Mouse (Mus musculus) neural tube, embryonic 13.5 days (tissue): ENCODE results near the gene Cdk8. TPM values are rescaled to one million over a fixed set of nuclear protein-coding genes. Genes with fewer than 3 reads are reported as not detected.

Experiments used
- ATAC-seq: fragments of 200-750 bp; cut with Nextera tagmentation; 2 replicates; pipeline ENCODE4 v1.8.0; 2017; ENCODE audit warnings: low read depth, mild to moderate bottlenecking, moderate TSS enrichment, moderate library complexity
- H3K27ac ChIP-seq: fragments of 300-500 bp; sonication (generic); replicated peaks from 2 replicates; pipeline ENCODE4 v1.5.1; 2015; ENCODE audit warnings: moderate library complexity, mild to moderate bottlenecking, inconsistent platforms
- H3K27me3 ChIP-seq: fragments of 300-500 bp; sonication (generic); 2 replicates; pipeline ENCODE4 v1.6.1; 2015; ENCODE audit warnings: mild to moderate bottlenecking, inconsistent platforms
- H3K36me3 ChIP-seq: fragments of 300-500 bp; sonication (generic); 2 replicates; pipeline ENCODE4 v1.6.1; 2015; ENCODE audit warnings: mild to moderate bottlenecking, inconsistent platforms
- H3K4me1 ChIP-seq: fragments of 300-500 bp; sonication (generic); replicated peaks from 2 replicates; pipeline ENCODE4 v1.6.1; 2015; ENCODE audit warnings: inconsistent platforms
- H3K4me2 ChIP-seq: fragments of 300-500 bp; sonication (generic); 2 replicates; pipeline ENCODE4 v1.6.1; 2015; ENCODE audit warnings: inconsistent platforms, mild to moderate bottlenecking, moderate library complexity
- H3K4me3 ChIP-seq: fragments of 300-500 bp; sonication (generic); 2 replicates; pipeline ENCODE4 v1.5.1; 2015; ENCODE audit warnings: mild to moderate bottlenecking, inconsistent platforms
- H3K9ac ChIP-seq: fragments of 300-500 bp; sonication (generic); 2 replicates; pipeline ENCODE4 v1.6.1; 2015; ENCODE audit warnings: moderate library complexity, mild to moderate bottlenecking, inconsistent platforms
- H3K9me3 ChIP-seq: fragments of 300-500 bp; sonication (generic); 2 replicates; pipeline ENCODE4 v1.6.1; 2016; ENCODE audit warnings: inconsistent platforms
- WGBS: fragments of 180-500 bp; shearing (Covaris S2); methylation state at CpG from one replicate; pipeline ENCODE4 v1.1.7; 2015; 5-methylcytosine and 5-hydroxymethylcytosine counted together
- polyA plus RNA-seq: library from polyadenylated mRNA; unstranded; fragments of >200 nt; fragmentation: Nextera tagmentation; extraction: Ambion mirVana; gene quantifications from 2 replicates; pipeline ENCODE4 v1.2.1, GENCODE M21; 2015

Gene Cdk8
- polyA plus RNA-seq, 1 experiment from 2014 or later: 21.7 TPM

DNA sequence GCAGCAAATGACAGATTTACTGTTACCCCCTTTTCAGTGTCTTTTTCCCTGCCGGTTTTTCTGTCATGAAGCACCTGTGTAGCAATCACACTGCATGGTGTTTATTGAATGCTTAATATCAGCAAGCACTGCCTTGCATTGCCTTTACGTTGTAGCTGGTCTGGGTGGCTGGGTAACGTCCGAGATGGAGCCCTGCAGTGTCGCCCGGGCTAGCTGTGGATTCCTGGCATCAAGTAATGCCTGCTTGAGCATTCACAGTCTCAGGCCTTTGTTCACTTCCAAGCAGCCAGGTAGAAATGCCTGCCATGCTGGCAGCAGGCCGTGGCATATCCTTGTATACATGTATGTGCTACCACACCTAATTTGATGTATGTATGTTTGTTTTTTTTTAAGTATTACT, 36.7 kb downstream of the Cdk8 start:
- 92% methylated on average over 7 of the region's 7 CpGs for WGBS
- no peaks in the 10 kb centered on the region for H3K4me1 ChIP-seq
- H3K27ac ChIP-seq: no peak overlapping the region
- no peak overlapping the region for H3K4me2 ChIP-seq
- no peaks in the 10 kb centered on the region for H3K27me3 ChIP-seq
- no peaks in the 10 kb centered on the region for H3K9me3 ChIP-seq
- ATAC-seq: no peak
- H3K36me3 ChIP-seq: peaks cover 4% of the 10 kb centered on the region; the same call in 1 of the 2 replicates
- no peak overlapping the region for H3K9ac ChIP-seq
- no peak overlapping the region for H3K4me3 ChIP-seq

DNA sequence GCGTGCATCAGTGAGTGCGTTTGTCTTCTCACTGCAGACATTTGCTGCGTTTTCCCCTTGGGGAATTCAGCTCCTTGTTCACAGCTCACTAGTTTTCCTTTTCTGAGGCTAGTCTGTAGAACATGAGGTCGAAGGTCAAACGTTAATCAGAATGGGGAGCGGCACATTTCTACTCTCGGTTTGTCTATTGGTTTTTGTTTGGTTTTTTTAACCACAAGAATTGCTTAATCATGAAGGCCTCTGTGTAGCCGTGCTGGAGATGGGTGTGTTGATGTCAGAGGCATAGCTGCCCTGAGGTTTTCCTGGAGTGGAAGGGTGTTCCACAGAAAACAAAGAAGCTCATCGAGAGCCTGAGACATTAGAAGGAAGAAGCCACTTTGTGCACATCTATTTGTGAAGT, 39.6 kb downstream of the Cdk8 start:
- WGBS: 84% methylated on average over 9 of the region's 9 CpGs
- Histone ChIP-seq H3K4me1 (no peaks in the 10 kb centered on the region), H3K9me3 (no peaks in the 10 kb centered on the region), H3K36me3 (peaks cover 13% of the 10 kb centered on the region; the same call in 1 of the 2 replicates), H3K4me3 (no peak overlapping the region), H3K9ac (no peak overlapping the region), H3K4me2 (no peak overlapping the region), H3K27ac (no peak overlapping the region), H3K27me3 (no peaks in the 10 kb centered on the region)
- ATAC-seq: no peak

DNA sequence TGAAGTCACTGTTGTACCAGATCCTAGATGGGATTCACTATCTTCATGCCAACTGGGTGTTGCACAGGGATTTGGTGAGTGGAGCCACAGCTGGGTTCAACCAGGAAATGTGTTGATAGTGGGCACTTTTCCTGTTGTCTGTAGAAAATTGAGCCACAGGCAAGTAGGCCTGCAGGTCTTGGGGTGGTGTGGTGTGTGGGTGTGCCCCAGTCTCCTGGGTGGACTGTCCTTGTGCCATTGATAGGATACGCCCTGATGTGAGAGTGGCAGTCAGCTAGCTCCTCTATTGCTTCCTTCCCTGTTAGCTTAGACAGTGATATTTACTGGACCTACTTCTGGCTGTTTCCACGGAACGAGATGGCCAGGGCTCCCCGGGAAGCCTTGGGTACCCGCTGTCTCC, 40.6 kb downstream of the Cdk8 start:
- ATAC-seq: no peak
- H3K4me3 ChIP-seq: no peak overlapping the region
- H3K27me3 ChIP-seq: no peaks in the 10 kb centered on the region
- H3K4me1 ChIP-seq: no peaks in the 10 kb centered on the region
- peaks cover 13% of the 10 kb centered on the region; the same call in 1 of the 2 replicates for H3K36me3 ChIP-seq
- H3K9me3 ChIP-seq: no peaks in the 10 kb centered on the region
- H3K27ac ChIP-seq: 0 out of 2 replicates have a peak overlapping the region, but pooled peaks have one; percentile 1
- no peak overlapping the region for H3K4me2 ChIP-seq
- 83% methylated on average over 5 of the region's 5 CpGs for WGBS
- no peak overlapping the region for H3K9ac ChIP-seq

DNA sequence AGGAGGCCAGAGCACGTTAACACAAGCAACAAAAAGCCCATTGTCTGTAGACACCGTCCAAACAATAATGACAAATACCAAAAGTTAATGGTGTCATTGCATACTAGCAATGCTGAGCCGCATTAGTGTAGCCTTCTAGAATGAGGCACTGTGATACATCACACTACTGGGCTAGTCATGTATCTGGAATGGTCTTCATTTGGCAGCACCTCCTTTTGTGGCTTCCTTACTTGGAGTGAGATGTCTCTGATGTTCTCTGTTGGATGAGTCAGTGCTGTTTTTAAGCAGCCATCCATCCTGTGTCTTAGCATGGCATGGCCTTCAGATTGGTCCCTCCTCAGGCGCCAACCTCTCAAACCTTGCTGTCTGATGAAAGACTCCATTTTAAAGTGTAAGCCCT, 42.1 kb downstream of the Cdk8 start:
- ATAC-seq: no peak
- no peak overlapping the region for H3K27ac ChIP-seq
- no peak overlapping the region for H3K4me3 ChIP-seq
- 85% methylated on average over 4 of the region's 4 CpGs for WGBS
- H3K4me1 ChIP-seq: no peaks in the 10 kb centered on the region
- H3K9me3 ChIP-seq: no peaks in the 10 kb centered on the region
- H3K36me3 ChIP-seq: peaks cover 18% of the 10 kb centered on the region; the same call in 1 of the 2 replicates
- no peaks in the 10 kb centered on the region for H3K27me3 ChIP-seq
- no peak overlapping the region for H3K4me2 ChIP-seq
- H3K9ac ChIP-seq: no peak overlapping the region

DNA sequence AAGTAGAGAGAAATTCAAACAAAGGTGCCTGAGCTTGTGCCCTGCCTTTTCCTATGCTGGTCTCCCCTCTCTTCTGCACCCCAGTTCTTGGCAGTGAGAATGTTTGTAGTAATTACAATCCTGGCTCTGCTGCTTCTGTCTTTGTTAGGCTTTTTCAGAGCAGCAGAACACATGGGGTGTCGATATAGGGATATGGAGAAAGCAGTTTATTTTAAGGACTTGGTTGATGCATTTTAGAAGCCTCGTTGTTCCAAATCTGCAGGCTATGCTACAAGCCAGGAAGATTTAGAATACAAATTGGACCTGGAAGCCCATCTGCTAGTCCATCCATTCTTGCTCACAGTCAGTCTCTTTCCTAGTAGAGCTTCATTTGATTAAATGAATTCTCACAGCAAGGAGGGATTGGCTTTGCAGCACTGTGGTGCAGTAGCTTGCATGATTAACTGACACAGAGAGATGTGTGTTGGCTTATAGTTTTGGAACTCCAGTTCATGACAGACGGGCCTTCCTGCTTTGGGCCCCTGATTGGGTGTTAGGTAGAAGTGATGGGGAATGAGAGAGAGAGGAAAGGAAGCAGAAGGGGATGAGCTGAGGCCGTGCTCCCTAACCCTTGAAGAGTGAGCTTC, 43.5 kb downstream of the Cdk8 start:
- no peaks in the 10 kb centered on the region for H3K27me3 ChIP-seq
- peaks cover 21% of the 10 kb centered on the region; the same call in 1 of the 2 replicates for H3K36me3 ChIP-seq
- WGBS: 93% methylated on average over 4 of the region's 4 CpGs
- H3K27ac ChIP-seq: no peak overlapping the region
- ATAC-seq: no peak
- no peak overlapping the region for H3K4me2 ChIP-seq
- H3K9ac ChIP-seq: no peak overlapping the region
- no peaks in the 10 kb centered on the region for H3K4me1 ChIP-seq
- H3K9me3 ChIP-seq: no peaks in the 10 kb centered on the region
- no peak overlapping the region for H3K4me3 ChIP-seq

DNA sequence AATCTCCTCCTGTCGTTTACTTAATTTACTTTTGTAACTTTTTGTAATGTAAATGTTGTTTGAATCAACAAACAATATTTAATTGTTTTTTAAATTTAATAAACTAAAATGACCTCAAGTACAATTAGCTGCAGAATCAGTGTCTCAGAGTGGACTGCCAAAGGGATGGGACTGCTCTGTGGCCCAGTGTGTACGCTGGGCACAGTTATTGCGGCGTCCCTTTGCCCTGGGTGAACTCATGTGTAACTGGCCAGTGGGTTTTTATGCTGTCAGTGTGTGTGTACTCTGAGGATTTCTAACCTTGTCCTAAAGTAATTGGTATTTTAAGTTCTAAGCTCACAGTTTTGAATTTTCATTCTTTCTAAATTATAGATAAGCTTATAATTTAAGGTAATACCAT, 46.5 kb downstream of the Cdk8 start:
- Histone ChIP-seq H3K4me1 (peaks cover 14% of the 10 kb centered on the region), H3K4me2 (no peak overlapping the region), H3K36me3 (peaks cover 18% of the 10 kb centered on the region; the same call in 1 of the 2 replicates), H3K27ac (no peak overlapping the region), H3K27me3 (no peaks in the 10 kb centered on the region), H3K9me3 (no peaks in the 10 kb centered on the region), H3K9ac (no peak overlapping the region), H3K4me3 (no peak overlapping the region)
- 97% methylated on average over 4 of the region's 4 CpGs for WGBS
- ATAC-seq: no peak

DNA sequence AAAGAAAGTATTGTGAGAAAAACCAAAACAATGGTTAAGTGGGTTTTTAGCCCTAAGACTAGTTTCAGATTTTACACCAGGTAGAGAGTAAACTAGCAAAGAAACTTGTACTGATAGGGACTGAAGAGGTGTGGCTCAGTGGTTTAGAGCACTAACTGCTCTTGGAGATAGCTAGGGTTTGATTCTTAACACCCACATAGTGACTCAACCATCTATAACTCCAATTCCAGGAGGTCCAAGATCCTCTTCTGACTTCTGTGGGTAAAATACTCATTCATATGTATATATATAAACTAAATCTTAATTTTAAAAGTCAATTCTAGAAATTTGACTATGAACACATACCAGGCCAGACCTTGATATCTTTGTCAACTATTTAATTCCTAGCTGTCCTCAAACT, 49.0 kb downstream of the Cdk8 start:
- Histone ChIP-seq H3K9ac (no peak overlapping the region), H3K9me3 (no peaks in the 10 kb centered on the region), H3K4me2 (no peak overlapping the region), H3K36me3 (0 out of 2 replicates have a peak, but pooled peaks cover 17% of the 10 kb centered on the region), H3K4me3 (no peak overlapping the region), H3K4me1 (peaks cover 15% of the 10 kb centered on the region), H3K27ac (no peak overlapping the region), H3K27me3 (no peaks in the 10 kb centered on the region)
- no peak for ATAC-seq

DNA sequence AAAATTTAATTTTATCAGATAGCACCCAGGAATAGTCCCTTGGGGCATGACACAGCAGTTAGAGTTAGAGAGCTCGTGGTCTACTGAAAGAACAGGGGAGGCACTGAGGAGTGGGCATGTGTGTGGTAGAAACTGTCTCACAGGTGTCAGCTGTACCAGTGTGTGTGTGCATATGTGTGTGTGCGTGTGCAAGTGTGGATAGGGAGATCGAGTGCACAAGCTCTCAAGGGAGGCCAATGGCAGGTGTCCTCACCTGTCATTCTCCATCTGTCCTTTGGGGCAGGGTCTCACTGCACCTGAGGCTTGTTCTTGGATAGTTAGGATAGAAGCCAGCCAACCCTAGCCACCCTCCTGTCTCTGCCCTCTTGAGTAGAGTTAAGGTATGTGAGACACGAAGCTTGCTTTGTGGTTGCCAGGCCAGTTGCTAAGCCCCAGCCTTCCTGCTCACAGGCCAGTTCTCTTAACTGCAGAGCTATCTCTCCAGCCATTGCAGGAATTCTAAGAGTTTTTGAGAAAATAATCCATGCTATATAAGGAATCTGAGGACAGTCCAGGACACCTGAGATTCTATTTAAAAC, 50.3 kb downstream of the Cdk8 start:
- no peaks in the 10 kb centered on the region for H3K27me3 ChIP-seq
- H3K9ac ChIP-seq: no peak overlapping the region
- no peak for ATAC-seq
- 80% methylated on average over 4 of the region's 4 CpGs for WGBS
- H3K36me3 ChIP-seq: peaks cover 22% of the 10 kb centered on the region
- H3K27ac ChIP-seq: no peak overlapping the region
- peaks cover 15% of the 10 kb centered on the region for H3K4me1 ChIP-seq
- no peaks in the 10 kb centered on the region for H3K9me3 ChIP-seq
- H3K4me3 ChIP-seq: no peak overlapping the region
- no peak overlapping the region for H3K4me2 ChIP-seq

DNA sequence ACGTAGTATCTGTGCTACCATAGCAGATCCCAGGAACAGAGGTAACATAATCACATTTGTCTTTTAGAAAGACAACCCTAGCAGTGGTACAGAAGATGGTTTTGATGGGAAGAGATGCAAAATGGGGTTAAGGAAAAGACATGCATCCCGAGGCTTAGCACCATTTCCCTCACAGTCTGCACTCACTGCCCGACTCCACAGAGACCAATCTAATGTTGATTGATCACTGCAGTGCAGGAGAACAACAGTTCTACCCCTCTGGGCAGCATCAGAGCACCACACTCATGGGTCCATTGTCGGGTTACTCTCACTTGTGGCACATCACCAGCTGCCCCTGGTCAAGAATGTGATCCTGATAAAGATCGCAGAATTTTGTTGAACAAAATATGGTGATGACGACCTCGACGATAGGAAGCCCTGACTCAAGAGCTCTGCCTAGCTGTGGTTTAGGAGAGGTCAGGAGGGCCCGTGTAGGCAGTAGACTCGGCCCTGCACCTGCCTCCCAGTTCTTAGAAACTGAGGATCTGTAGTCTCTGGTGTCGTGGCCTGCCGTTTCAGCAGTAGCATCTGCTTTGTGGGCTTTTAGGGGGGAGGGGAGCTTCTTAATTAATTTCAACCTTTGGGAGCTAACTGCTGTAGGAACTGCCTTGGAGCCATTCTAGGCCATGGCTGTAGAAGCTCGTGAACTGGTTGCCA, 51.0 kb downstream of the Cdk8 start:
- ATAC-seq: peak; percentile 32; the same call in 1 of the 2 replicates
- Histone ChIP-seq H3K4me3 (no peak overlapping the region), H3K27ac (0 out of 2 replicates have a peak overlapping the region, but pooled peaks have one; percentile 2), H3K36me3 (peaks cover 26% of the 10 kb centered on the region), H3K27me3 (no peaks in the 10 kb centered on the region), H3K4me1 (peaks cover 15% of the 10 kb centered on the region), H3K9ac (no peak overlapping the region), H3K9me3 (no peaks in the 10 kb centered on the region), H3K4me2 (no peak overlapping the region)
- 62% methylated on average over 13 of the region's 13 CpGs for WGBS

DNA sequence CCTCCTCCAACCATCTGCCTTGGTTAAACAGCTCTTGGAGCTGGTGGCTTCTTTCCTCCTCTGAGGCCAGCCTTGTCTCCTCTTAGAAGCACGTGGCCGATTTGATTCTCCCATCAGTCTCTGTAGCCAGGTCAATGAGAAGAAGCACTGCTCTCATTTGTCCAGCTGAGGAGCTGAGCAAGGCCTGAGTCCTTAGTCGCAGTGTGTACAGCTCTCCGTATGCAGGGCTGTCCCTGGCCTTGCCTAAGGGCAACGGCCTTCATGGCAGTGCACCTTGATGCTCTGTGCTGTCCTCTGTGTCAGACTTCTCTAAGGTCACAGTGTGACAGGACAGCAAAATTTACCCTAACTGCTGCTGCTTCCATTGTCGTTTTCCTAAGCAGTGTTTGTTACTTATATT, 52.9 kb downstream of the Cdk8 start:
- ATAC-seq: no peak
- WGBS: 93% methylated on average over 6 of the region's 6 CpGs

DNA sequence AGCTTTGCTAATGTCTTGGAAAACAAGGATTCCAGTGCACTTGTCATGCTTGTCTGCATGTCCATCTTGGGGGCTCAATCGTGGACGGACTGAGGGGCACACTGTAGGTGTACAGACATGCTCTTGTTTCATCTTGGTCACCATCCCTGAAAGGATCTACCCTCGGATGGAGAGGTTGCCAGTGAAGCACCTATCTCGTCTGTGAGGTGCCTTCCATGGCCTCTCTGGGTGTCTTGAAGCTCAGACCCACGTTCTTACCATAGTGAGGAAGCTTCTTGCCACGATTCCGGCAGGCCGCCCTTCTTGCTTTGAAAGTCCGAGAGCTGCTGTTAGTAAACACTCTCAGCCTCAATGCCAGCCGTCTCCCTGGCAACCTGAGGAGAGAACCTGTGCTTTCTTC, 56.4 kb downstream of the Cdk8 start:
- Histone ChIP-seq H3K36me3 (peaks cover 50% of the 10 kb centered on the region), H3K4me3 (no peak overlapping the region), H3K4me1 (peaks cover 2% of the 10 kb centered on the region; the same call in 1 of the 2 replicates), H3K9ac (no peak overlapping the region), H3K9me3 (no peaks in the 10 kb centered on the region), H3K4me2 (no peak overlapping the region), H3K27ac (no peak overlapping the region), H3K27me3 (no peaks in the 10 kb centered on the region)
- 86% methylated on average over 10 of the region's 10 CpGs for WGBS
- no peak for ATAC-seq

More for the DNA sequence above, 52.9 kb downstream of the Cdk8 start:
- Histone ChIP-seq H3K4me2 (no peak overlapping the region), H3K4me3 (no peak overlapping the region), H3K36me3 (peaks cover 37% of the 10 kb centered on the region), H3K27me3 (no peaks in the 10 kb centered on the region), H3K4me1 (peaks cover 15% of the 10 kb centered on the region), H3K9ac (no peak overlapping the region), H3K27ac (no peak overlapping the region), H3K9me3 (no peaks in the 10 kb centered on the region)

DNA sequence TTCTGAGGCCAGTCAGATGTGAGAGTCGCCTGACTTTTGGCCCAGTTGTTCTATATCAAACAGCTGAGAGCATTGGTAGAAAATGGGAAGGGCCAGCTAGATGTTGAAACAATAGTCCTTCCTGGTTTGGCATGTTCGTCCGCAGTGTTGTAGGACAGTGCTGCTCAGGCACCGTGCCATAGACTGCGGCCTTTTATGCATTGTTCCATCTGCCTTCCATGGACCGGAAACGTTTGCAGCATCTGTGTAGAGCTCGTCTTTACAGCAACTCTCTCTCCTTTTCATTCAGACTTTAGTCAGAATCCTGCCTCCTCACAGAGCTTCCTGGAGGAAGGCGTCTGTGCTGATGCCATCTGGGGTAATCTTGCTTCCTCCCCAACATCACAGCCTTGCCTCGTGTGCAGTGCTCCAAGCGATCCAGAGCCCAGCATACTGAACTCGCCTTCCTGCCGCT, 57.0 kb downstream of the Cdk8 start:
- Histone ChIP-seq H3K36me3 (peaks cover 52% of the 10 kb centered on the region), H3K9ac (no peak overlapping the region), H3K4me2 (no peak overlapping the region), H3K4me1 (no peaks in the 10 kb centered on the region), H3K4me3 (no peak overlapping the region), H3K9me3 (no peaks in the 10 kb centered on the region), H3K27ac (no peak overlapping the region), H3K27me3 (no peaks in the 10 kb centered on the region)
- ATAC-seq: no peak
- 85% methylated on average over 13 of the region's 13 CpGs for WGBS
